Mouse (Mus musculus) small intestine, adult 2 months (tissue): ENCODE results near the gene Ntm.

Source experiments
- CTCF ChIP-seq: fragments of 200-500 bp; IDR thresholded peaks from 2 replicates; pipeline ENCODE4 v1.5.1; 2012; ENCODE audit warnings: low read depth, mild to moderate bottlenecking, control low read depth, inconsistent platforms, low read length, moderate library complexity, mixed read lengths; ENCODE audit not compliant: insufficient replicate concordance, insufficient read length; ENCODE audit errors: extremely low read depth
- POLR2A ChIP-seq: fragments of 200-500 bp; IDR thresholded peaks from 2 replicates; pipeline ENCODE4 v1.6.1; 2012; ENCODE audit warnings: low read depth, mild to moderate bottlenecking, control low read depth, inconsistent platforms, low read length, moderate library complexity

DNA sequence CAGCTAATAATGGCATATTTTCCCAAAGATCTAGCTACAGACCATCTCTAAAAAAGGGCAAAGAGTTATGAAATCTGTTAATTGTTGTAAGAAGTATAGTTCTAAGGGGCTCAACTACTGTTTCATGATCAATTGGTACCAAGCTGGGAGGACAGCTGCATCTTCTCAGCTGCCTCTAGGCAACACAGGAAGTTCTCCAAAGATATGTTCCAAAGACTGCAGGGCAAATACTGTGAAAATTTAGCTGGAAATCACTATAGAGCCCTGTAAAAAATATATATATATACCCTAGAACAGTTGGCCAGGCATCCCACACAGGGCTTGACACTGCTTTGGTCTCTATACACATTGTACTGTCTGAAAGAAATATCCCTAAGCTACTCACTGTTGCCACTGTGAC lies 489.5 kb downstream of the Ntm start:
- TF ChIP-seq CTCF: no peak
- no peak for TF ChIP-seq POLR2A
